Comparison of ENCODE assay signal across 8 mouse cellular contexts in the genomic region with DNA sequence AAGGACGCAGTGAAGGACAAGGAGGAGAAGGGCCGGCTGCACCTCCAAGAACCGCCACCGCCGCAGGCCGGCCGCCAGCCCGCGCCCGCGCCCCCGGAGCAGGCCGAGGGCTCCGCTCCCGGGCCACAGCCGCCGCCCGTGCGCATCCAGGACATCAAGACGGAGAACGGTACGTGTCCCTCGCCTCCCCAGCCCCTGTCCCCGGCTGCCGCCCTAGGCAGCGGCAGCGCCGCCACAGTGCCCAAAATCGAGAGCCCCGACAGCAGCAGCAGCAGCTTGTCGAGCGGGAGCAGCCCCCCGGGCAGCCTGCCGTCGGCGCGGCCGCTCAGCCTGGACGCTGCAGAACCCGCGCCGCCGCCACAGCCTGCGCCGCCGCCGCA. TPM values are rescaled to one million over a fixed set of nuclear protein-coding genes. Genes with fewer than 3 reads are reported as not detected.
A peak's percentile ranks its signal among the peaks of the same experiment; 100 is the strongest.
DNase-seq lines count a peak whose midpoint lies in the region; ATAC-seq and TF ChIP-seq lines count a peak whose summit lies in the region.

No protein-coding gene starts in this region.

- DNase-seq in lung, adult 2 months, result no peak
- DNase-seq in lung, adult 18-20 months, result no peak
- no peak for DNase-seq in hindbrain, embryonic 10.5 days (ENCODE audit: low spot score)
- no peak for DNase-seq in layer of hippocampus, postnatal 10 days (ENCODE audit: low spot score in 2 of 2)
- no peak for DNase-seq in spleen, postnatal 36 days (ENCODE audit: low spot score in 2 of 2)

- H3K27ac ChIP-seq in brown adipose tissue, adult 24 weeks (replicated peaks; ENCODE audit: low read depth, low read length), result no peak overlapping the region
- H3K27ac ChIP-seq in hindbrain, embryonic 10.5 days, result peak overlapping the region; percentile 90
- H3K27ac ChIP-seq in midbrain, embryonic 13.5 days, result peak overlapping the region; percentile 25

- WGBS in lung, adult 2 months, result 2% methylated on average over 47 of the region's 47 CpGs
- under 1% methylated on average over 47 of the region's 47 CpGs for WGBS in hindbrain, embryonic 10.5 days
- under 1% methylated on average over 46 of the region's 47 CpGs for WGBS in midbrain, embryonic 13.5 days

- H3K4me2 ChIP-seq in midbrain, embryonic 13.5 days (replicated peaks), result peak overlapping the region; percentile 88

- no peak for ATAC-seq in midbrain, embryonic 13.5 days
- ATAC-seq in granulocyte monocyte progenitor cell, adult 5-6 weeks (replicated peaks; ENCODE audit: poor library complexity, severe bottlenecking), result no peak

- no peaks in the 10 kb centered on the region for H3K9me3 ChIP-seq in hindbrain, embryonic 10.5 days
- no peaks in the 10 kb centered on the region for H3K9me3 ChIP-seq in midbrain, embryonic 13.5 days

- peak overlapping the region; percentile 55 for H3K9ac ChIP-seq in midbrain, embryonic 13.5 days (replicated peaks)

- peaks cover 9% of the 10 kb centered on the region for H3K4me1 ChIP-seq in lung, adult 2 months (ENCODE audit: control insufficient read depth, insufficient read depth, low read length)
- H3K4me1 ChIP-seq in brown adipose tissue, adult 24 weeks (ENCODE audit: control insufficient read depth, insufficient read depth, insufficient read length, low read length), result no peaks in the 10 kb centered on the region
- peaks cover 65% of the 10 kb centered on the region for H3K4me1 ChIP-seq in hindbrain, embryonic 10.5 days (replicated peaks)
- peaks cover 45% of the 10 kb centered on the region for H3K4me1 ChIP-seq in midbrain, embryonic 13.5 days (replicated peaks)

- H3K27me3 ChIP-seq in hindbrain, embryonic 10.5 days (ENCODE audit: insufficient read depth, poor library complexity, severe bottlenecking), result peaks cover 100% of the 10 kb centered on the region
- peaks cover 91% of the 10 kb centered on the region for H3K27me3 ChIP-seq in midbrain, embryonic 13.5 days

- no peak for TF ChIP-seq POLR2A in lung, adult 2 months (IDR thresholded peaks at IDR 0.05; ENCODE audit: borderline replicate concordance, extremely low read depth, low read depth, low read length)

- no peak for TF ChIP-seq CTCF in lung, adult 2 months (IDR thresholded peaks at IDR 0.05; ENCODE audit: insufficient read depth, low read length)

- peak overlapping the region; percentile 57 for H3K4me3 ChIP-seq in lung, adult 2 months (replicated peaks; ENCODE audit: extremely low read depth, low read depth, low read length)
- H3K4me3 ChIP-seq in brown adipose tissue, adult 24 weeks (ENCODE audit: insufficient read depth, low read depth, low read length), result peak overlapping the region; percentile 58
- peak overlapping the region; percentile 63 for H3K4me3 ChIP-seq in hindbrain, embryonic 10.5 days
- H3K4me3 ChIP-seq in midbrain, embryonic 13.5 days (replicated peaks), result peak overlapping the region; percentile 46

- H3K36me3 ChIP-seq in hindbrain, embryonic 10.5 days, result 0 out of 2 replicates have a peak, but pooled peaks cover 9% of the 10 kb centered on the region
- H3K36me3 ChIP-seq in midbrain, embryonic 13.5 days, result no peaks in the 10 kb centered on the region

RNA-seq across cellular contexts. Expression of a gene that starts 1.3 kb away (rescaled TPM):
- polyA plus RNA-seq in lung, adult 2 months (2012; rRNA removed), result 1.4 and 1.9 TPM in 2 replicates
- polyA plus RNA-seq in brown adipose tissue, adult 24 weeks (2012; ENCODE audit: insufficient read depth, insufficient read length, missing spikeins), result 0.24 and 0.46 TPM in 2 replicates
- 2.9 and 3.7 TPM in 2 replicates for polyA plus RNA-seq in hindbrain, embryonic 10.5 days (2016; fragmentation: Nextera tagmentation; extraction: Ambion mirVana)
- polyA plus RNA-seq in midbrain, embryonic 13.5 days (2015; fragmentation: Nextera tagmentation; extraction: Ambion mirVana), result 0.97 and 1.0 TPM in 2 replicates
- 1 to 10 TPM; 5.6 to 6.2 TPM for total RNA-seq in layer of hippocampus, postnatal 10 days (2021)
- total RNA-seq in granulocyte monocyte progenitor cell, adult 5-6 weeks (2014; fragmentation: Nextera tagmentation), result not detected in 2 replicates
- total RNA-seq in granulocyte monocyte progenitor cell, adult 5-6 weeks (2017), result not detected in 2 replicates
